Mouse (Mus musculus) ovary, postnatal 36 days (tissue): ENCODE results near the gene Tjp2.
"Not testable (repeated sequence)": the region's sequence is repeated elsewhere in the genome, so short reads cannot be mapped to it uniquely, and the experiment has no call there.

Experiments used
- DNase-seq: peaks from one replicate; pipeline ENCODE4 v3.0.0; 2022; ENCODE audit warnings: low spot score, mixed read lengths

Tjp2 gene

DNA sequence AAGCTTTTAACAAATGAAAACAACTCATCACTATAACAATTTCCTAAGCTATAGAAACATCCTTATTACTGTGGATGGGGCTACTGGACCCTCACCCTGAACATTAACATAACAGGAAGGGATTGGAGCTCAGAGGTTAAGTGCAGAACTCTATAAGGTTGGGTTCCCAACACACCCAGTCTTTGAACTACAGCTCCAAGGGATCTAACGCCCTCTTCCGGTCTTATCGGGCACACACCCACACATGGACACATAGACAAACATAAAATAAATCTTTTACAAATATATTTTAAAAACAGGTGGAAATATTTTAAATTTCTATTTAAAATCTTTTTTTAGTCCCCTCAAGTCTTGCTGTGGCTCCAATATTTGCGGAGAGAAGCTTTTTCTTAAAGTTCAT is 3.4 kb downstream of the Tjp2 start:
- DNase-seq: no peak

DNA sequence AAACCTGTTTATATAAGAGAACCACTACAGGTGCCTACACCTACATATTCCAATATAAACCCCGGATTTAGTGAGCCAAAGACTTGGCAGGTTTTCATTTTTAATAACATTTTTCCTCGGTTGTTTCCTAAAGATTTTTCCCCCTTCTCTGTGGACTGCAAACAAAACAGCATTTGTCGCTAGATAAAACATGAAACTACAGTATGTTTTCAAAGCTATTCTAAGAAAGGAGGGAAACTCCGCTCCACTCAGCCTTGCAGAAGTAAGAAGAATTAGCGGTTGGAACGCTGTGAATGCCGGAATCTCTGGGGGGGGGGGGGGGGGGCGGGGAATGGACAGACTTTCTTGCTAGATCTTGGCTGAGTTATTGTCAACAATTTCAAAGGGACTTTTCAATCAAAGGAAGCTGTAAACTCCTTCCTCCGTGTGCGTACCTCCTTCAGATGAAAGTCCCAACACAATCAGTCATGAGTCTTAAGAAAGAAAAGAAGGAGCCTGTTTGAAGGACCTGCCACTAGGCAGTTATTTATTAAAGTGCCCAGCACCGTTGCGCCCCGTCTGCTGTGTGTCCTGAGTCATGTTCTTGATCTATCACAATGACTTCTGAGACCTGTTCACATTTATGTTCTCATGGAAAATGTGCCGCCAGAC is 3.9 kb downstream of the Tjp2 start:
- no peak for DNase-seq

DNA sequence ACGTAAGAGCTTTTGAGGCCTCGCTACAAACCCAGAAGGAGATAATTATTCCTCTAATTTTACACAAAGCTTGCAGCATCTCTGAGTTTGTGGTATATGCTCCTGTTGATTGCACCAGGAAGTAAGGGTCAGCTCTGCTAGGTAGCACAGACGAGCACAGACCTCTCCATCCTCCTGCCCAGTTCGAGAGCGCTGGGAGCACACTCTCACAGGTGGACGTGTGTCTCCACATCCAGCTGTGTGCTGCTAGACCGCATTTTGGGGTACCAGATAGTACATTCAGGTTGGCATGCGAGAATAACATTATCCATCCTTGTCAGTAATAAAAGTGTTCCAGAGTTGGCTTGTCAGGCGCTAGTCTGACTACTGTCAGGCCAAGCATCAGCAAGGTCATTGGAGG is 5.8 kb downstream of the Tjp2 start:
- DNase-seq: no peak

DNA sequence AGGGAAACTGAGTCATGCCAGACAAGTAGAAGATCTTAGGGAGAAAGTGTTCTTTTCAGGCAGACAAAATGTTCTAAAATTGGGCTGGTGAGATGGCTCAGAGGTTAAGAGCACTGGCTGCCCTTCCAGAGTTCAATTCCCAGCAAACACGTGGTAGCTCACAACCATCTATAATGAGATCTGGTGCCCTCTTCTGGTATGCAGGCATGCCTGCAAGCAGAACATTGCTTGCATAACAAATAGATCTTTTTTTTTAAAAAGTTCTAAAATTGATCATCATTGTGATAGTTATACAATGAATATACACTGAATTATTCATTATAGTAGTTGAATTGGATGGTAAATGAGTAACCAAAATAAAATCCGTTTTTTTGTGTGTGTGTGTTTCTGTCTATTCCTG is 6.5 kb downstream of the Tjp2 start:
- DNase-seq: no peak

DNA sequence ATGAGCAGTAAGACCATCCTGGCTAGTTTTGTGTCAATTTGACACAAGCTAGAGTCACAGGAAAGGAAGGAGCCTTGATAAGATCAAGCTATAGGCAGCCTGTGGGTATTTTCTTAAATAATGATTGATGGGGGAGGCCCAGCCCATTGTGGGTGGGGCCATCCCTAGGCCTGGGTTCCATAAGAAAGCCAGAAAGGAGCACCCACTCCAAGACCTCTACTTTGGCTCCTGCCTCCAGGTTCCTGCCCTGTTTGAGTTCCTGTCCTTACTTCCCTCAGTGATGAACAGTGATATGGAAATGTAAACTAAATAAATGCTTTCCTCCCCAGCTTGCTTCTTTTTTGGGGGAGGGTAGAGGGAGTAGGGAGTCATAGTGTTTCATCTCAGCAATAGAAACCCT is 7.0 kb downstream of the Tjp2 start:
- DNase-seq: no peak

DNA sequence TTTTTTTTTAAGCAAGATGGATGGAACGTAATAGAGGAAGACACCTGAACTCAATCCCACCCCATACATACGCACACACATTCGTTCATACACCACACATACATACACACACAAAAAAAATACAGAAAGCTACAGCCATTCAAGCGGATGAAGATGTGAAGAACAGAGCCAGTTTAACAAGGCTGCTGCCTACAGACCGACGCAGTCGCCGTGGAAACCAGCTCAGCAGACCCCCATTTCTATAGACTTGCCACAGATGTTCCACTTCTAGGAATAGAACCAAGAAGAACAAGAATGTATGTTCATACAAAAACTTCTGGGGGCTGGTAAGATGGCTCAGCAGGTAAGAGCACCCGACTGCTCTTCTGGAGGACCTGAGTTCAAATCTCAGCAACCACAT is 8.1 kb downstream of the Tjp2 start:
- no peak for DNase-seq

DNA sequence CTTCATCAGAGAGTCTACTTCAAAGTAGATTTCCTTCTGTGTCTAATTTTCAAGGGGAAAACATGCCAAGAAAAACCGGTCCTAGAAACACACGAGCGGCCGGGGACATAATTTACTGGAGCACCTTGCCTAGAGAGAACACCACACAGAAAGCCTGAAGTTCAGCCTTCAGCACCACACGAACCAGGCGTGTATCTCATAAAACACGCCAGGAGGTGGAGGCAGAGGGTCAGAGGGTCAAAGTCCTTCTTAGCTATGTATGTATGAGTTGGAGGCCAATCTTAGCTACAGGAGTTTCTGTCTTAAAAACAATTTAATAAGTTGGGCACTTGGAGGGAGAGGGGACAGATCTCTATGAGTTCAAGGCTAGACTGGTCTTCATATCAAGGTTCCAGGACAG is 9.9 kb downstream of the Tjp2 start:
- no peak for DNase-seq

DNA sequence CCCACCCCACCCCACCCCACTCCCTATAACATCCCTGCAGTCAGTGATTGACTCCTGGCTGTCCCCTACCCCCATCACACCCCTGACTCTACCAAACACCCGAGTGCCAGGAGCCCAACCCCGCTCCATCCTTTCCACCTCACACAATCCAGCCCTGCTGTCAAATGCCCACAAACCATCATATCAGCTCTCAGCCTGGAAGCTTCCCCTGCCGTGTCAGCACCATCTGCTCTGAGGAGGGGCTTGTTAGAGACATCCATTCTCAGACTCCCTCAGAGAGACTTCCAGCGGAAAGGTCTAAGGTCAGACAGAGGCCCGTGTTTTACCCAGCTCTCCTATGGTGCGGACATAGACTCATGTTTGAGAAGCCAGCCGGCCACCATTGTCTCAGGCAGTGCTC is 11.5 kb downstream of the Tjp2 start:
- no peak for DNase-seq

DNA sequence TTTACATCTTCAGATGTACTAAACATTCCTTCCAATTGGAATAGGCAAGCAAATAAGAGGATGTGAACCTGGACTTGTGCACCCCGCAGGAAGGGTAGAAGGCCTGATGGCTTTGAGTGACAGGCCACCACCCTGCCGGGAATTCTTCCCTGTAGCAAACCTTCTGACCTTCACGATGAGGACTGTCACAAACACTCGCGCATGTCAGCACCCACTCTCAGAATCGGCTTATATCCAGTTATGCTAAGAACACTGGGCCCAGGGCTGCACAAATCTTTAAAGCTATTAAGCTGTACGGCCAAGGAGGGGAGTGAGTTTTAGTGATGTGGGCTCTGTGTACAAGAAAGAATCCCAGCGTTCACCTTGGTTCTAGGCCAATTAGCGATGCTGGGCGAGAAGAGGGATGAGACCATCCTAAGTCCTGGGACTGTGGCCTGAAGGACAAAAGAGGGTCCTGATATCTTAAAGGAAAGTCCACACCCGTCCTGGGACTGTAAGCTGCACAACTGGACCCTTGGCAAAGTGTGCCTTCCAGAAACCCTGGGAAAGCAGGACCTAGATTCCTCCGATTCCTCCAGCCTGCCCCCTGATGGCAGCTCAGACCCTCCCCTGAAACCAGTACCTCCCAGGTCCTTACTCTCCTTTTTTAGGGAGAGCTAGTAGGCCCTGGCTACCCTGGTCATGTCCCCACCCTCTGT is 12.1 kb downstream of the Tjp2 start:
- no peak for DNase-seq

DNA sequence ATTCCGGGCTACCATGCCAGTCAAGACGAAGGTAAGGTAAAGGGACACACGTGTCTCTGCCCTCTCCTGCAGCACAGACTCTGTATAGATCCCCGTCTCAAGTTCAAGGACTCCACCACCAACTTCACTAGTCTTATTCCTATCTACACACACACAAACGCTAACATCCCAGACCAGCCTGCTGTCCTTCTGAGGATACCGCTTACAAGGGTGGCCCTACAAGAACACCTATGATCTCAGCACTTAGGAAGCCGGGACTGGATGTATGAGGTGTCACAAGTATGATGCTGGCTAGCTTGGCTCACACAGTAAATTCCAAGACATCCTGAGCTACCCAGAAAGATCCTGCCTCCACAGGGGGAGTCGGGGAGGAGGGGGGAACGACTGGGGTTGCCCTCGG is 13.7 kb downstream of the Tjp2 start:
- no peak for DNase-seq

DNA sequence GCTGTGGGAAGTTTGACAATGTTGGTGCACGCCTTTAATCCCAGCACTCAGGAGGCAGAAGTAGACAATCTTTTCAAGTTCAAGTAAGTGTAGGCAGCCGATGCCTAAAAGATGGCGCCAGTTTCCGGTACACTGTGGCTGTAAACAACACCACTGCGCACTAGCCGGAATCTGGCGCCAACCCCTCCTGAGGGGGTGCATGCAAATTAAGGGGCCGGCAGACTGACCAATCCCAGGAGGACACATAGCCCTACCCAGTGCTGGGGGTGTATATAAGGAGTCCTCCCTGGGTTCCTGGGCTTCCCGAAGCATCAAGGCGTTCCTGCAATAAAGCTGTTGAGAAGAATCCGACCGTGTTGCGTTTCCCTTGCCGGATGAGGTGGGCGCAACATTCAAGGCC is 15.3 kb downstream of the Tjp2 start:
- no peak for DNase-seq

DNA sequence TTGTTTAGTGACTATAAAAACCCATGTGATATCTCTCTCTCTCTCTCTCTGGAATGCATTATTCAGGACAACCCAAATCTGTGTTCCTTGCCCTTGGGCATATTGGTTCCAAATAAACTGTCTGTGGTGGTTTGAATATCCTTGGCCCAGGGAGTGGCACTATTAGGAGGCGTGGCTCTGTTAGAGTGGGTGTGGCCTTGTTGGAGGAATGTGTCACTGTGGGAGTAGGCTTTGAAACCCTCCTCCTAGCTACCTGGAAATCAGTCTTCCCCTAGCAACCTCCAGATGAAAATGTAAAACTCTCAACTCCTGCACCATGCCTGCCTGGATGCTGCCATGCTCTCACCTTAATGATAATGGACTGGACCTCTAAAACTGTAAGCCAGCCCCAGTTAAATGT is 16.9 kb downstream of the Tjp2 start:
- DNase-seq: no peak

DNA sequence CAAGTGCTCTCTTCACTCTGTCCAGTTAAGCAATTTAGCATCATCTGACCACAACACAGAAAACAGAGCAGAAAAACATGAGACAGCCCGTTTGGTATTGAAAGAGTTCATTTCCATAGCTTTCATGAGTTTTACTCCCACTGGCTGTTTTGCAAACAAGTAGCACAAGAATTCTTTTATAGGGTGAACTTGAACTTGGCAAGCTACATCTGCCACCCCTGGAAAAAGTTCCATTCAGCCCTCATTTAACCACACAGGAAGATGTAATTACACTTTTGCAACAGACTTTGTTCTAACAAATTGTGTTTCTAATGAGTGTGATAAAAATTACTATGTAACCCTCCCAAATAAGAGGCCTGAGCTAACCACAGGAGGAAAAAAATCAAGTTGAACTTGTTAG is 19.8 kb downstream of the Tjp2 start:
- DNase-seq: no peak

DNA sequence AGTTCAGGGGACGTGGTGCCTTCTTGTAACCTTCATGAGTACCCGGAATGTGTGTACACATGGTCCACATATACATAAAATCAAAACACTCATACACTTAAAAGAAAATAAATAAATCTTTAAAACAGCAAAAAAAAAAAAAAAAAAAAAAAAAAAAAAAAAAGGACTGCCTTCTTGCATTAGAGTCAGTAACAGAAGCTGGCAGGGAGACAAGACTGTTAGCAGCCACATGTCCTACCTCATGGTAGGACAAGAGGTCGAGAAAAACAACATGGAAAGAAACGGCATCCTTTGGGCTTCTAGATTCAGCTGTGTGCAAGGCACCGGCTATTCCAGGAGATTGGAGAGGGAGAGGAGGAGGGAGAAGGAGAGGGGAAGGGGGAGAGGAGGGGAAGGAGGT is 23.0 kb downstream of the Tjp2 start:
- DNase-seq: no peak

DNA sequence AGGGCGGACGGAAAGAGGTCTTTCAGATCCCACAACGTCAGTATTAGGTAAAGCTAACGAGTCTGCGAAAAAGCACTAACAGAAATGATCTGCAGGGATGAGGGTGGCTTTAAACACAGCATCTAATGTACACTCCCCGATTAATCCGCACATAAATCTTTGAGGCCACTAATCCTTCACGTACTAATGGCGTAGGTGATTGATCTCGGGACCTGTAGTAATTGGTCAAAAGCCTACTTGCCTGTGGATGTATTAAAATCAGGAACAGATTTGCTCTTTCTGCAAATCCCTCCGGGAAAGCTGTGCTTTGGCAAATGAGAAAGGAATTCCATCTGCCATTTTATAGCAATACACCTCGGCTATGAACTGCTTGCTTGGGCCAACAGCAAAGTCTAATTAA is 24.3 kb downstream of the Tjp2 start:
- no peak for DNase-seq

DNA sequence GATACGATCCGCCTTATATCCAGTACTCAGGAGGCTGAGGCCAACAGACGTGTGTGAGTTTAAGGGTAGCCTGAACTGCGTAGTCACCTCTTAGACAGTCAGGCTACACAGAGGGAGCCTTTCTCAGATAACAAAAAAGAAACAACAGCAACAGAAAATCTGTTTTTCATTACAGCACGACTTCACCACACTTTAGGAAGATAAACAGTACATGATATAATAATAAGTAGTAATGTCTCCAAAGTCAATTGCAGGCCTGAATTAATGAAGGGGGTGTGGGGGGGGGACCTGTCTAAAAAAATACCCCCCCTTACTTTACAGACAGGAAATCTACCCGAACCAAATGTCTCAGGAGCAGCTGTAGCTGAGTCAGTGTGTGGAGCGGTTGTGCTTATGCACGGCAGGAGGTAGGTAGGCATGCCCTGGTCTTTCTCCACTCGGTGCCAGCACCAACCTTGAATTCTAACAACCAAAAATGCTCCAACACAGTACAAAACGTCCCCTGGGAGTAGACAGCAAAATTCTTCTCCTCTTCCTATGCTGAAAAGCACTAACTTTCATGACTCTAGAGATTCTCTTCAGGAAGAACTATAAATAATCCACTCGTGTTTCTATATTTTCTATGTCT is 26.0 kb downstream of the Tjp2 start:
- DNase-seq: no peak

DNA sequence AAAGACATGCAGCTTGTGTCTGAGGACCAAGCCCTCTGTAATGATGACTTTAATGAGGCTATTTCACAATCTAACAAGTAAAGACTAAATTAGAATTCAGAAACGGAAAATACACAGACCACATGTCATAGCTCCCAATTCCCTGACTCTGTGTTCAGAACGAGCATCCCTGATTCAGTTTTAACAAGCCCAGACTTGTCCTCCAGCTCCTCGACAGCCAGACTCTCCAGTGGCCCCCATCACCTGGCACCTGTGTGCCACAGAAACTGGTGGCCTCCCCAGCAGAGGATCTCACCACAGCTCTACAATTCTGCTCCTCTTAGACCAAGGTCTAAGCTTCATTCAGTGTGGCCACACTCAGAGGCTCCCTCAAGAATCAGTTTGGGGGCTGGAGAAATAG is 27.5 kb downstream of the Tjp2 start:
- no peak for DNase-seq

DNA sequence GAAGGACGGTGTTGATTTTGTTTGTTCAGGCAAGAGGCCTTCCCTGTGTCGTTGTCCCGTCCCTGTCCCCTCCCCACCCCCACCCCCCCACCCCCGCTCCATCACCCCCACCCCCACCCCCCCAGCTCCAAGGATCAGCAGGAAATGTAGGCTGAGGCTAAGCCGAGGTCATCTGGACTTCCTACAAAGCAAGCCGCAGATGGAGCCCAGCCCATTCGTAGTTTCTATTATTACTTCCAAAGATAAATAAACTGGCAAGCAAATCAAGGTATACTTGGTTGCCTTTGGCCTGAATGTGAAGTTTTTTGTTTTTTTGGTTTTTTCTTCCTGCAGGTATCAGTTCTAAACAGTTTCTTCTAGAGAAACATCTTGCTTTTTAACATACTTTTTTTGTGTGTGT is 29.6 kb downstream of the Tjp2 start:
- no peak for DNase-seq

DNA sequence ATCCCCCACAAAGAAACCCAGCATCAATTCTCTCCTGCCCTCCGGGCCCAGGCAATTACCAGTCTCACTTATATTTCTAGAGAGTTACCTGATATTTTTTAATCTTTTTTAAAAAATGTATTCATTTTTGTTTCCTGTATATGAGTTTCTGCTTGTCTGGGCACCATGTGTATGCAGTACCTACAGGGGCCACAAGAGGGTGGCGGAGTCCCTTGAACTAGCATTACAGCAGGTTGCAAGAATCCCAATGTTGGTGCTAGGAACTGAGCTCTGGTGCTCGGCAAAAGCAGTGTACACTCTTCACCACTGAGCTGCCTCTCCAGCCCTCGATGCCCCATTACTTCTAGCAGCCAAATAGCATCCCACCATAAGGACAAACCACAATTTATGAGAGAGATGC is 30.6 kb downstream of the Tjp2 start:
- no peak for DNase-seq

DNA sequence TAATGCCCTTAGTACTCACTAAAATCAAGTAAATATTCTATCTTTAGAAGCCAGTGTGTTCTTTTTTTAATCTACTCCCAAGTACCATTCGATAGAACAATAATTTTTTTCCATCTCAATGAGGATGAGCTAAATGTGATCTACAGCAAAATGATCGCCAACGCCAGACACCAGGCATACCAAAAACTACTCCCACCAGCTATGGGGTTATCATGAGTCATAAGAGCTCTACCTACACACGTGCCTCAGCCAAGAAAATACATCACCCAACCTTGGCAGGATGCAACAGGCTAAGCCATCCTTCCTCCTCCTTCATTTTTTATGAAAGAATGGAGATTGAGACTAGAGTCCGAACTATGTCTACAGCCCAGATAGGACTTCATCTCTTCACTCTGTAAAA is 31.9 kb downstream of the Tjp2 start:
- DNase-seq: no peak

DNA sequence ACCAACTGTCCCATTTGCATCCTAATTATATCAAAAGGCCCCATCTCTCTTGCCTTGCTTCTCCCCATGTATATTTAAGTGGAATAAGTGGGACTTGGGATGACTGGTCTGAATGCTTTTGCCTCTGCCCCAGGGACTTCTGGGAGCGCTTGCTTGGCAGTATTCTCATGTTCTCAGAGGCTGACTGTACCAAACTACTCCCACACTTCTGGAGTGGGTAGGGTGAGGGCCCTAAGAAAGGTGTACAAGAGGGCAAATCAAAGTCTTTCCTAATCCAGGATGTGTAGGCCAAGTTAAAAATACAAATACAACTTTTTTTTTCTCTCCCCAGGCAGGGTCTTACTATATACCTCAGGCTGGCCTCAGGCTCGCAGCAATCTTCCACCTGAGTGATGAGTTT is 37.0 kb downstream of the Tjp2 start:
- no peak for DNase-seq

DNA sequence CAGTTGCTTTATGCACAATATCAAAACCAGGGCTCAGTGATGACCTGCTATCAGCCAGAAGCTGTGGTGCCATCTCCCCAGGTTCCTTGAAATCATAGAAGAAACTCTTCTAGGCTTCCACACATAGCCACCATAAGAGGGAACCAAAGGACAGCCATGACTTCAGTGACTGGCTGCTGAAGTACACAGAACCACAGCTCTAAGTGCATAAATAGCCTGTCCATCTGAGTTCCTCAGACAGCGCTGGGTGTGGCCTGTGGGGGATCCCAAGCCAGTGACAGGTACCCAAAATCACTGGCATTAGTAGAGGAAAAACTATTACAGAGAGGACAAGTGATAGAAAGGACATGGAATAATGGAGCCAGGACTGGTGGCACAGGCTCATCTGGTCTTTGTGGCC is 37.5 kb downstream of the Tjp2 start:
- DNase-seq: not testable (repeated sequence)

DNA sequence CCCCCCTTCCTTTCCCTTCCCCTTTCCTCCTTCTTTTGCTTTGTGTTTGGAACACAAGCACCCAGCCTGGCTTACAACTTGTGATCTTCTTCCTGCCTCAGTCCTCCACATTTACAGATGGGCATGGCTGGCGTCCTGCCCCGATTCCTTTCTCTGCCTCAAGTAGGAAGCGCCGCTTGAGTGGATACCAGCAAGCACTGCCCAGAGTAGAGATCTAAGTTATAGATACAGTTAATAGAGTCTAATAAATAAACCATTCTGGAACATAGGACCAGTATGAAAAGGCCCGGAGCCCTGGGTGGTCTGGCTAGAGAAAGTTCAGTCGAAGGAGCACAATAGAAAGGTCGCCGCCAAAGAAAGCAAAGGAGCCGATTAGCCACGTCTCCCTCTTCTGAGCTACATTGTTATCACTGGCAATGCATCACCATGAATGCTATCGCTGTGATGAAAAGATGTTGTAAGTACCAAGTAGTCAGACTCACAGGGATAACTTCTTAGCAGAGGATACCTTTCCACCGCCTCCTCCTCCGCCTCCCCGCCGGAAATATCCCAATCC is 41.1 kb downstream of the Tjp2 start:
- no peak for DNase-seq

DNA sequence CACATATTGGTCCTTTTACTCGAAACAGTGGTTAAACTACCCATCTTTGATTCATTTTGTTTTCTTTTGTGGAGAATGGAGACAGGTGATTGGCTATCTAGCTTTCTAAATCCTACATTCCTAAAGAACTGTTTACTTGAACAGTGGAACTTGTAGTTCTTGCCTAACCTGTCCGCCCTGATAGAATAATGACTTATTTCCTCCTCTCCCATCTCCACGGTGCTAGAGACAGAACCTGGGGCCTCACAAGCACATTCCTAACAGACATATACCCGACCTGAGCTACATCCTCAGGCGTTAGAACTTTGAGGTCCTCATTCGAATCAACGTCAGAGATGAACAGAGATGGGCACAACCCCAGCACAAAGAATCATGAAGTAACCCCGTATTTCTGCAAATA is 44.4 kb downstream of the Tjp2 start:
- no peak for DNase-seq
